Mouse (Mus musculus): ENCODE data around the gene Iars. TPM values are rescaled to one million over a fixed set of nuclear protein-coding genes. Genes with fewer than 3 reads are reported as not detected.
A peak's percentile ranks its signal among the peaks of the same experiment; 100 is the strongest.
"Not testable (repeated sequence)": the region's sequence is repeated elsewhere in the genome, so short reads cannot be mapped to it uniquely, and the experiment has no call there.

The Iars gene
- polyA plus RNA-seq, 1 experiment from 2014 or later: 142 TPM

- H3K9me3 ChIP-seq (ENCODE audit: control insufficient read depth, low read length): no peaks in the 10 kb centered on the region
- no peaks in the 10 kb centered on the region for H3K4me1 ChIP-seq (replicated peaks; ENCODE audit: control insufficient read depth, insufficient read depth, low read length)
- no peak overlapping the region for H3K9ac ChIP-seq (ENCODE audit: low read depth, low read length)
- WGBS: 89% methylated on average over 14 of the region's 14 CpGs
- no peak overlapping the region for H3K4me3 ChIP-seq (ENCODE audit: low read depth, low read length)
- no peak for ATAC-seq (replicated peaks; ENCODE audit: low FRiP score)
- no peak overlapping the region for H3K4me2 ChIP-seq
- DNase-seq (ENCODE audit: low spot score): no peak
- H3K27me3 ChIP-seq (replicated peaks; ENCODE audit: control insufficient read depth, insufficient read depth, low read length): no peaks in the 10 kb centered on the region
- H3K36me3 ChIP-seq (ENCODE audit: control insufficient read depth, insufficient read depth, low read length): no peaks in the 10 kb centered on the region
- no peak overlapping the region for H3K27ac ChIP-seq (ENCODE audit: low read depth, low read length)
These were observed 80.3 kb downstream of the Iars start for GRCm38 (mm10) chr13:49762208-49762607.

- no peak overlapping the region for H3K9ac ChIP-seq (ENCODE audit: low read depth, low read length)
- no peaks in the 10 kb centered on the region for H3K36me3 ChIP-seq (ENCODE audit: control insufficient read depth, insufficient read depth, low read length)
- no peaks in the 10 kb centered on the region for H3K27me3 ChIP-seq (replicated peaks; ENCODE audit: control insufficient read depth, insufficient read depth, low read length)
- DNase-seq (ENCODE audit: low spot score) (no peak), ATAC-seq (replicated peaks; ENCODE audit: low FRiP score) (no peak)
- no peaks in the 10 kb centered on the region for H3K9me3 ChIP-seq (ENCODE audit: control insufficient read depth, low read length)
- 92% methylated on average over 8 of the region's 8 CpGs for WGBS
- peaks cover 15% of the 10 kb centered on the region for H3K4me1 ChIP-seq (replicated peaks; ENCODE audit: control insufficient read depth, insufficient read depth, low read length)
- no peak overlapping the region for H3K27ac ChIP-seq (ENCODE audit: low read depth, low read length)
- no peak overlapping the region for H3K4me3 ChIP-seq (ENCODE audit: low read depth, low read length)
- H3K4me2 ChIP-seq: no peak overlapping the region
These were observed 83.4 kb downstream of the Iars start for GRCm38 (mm10) chr13:49765306-49765705.

- H3K27ac ChIP-seq (ENCODE audit: low read depth, low read length): no peak overlapping the region
- WGBS: 79% methylated on average over 9 of the region's 9 CpGs
These were observed 84.4 kb downstream of the Iars start for GRCm38 (mm10) chr13:49766269-49766668.

GRCm38 (mm10) chr13:49768048-49768447 lies 86.1 kb downstream of the Iars start:
- 8% methylated on average over 2 of the region's 2 CpGs for WGBS
- Histone ChIP-seq H3K4me2 (peak overlapping the region; percentile 35; the same call in 1 of the 2 replicates), H3K27me3 (replicated peaks; ENCODE audit: control insufficient read depth, insufficient read depth, low read length) (no peaks in the 10 kb centered on the region), H3K27ac (ENCODE audit: low read depth, low read length) (no peak overlapping the region), H3K4me1 (replicated peaks; ENCODE audit: control insufficient read depth, insufficient read depth, low read length) (peaks cover 15% of the 10 kb centered on the region), H3K4me3 (ENCODE audit: low read depth, low read length) (no peak overlapping the region), H3K36me3 (ENCODE audit: control insufficient read depth, insufficient read depth, low read length) (no peaks in the 10 kb centered on the region), H3K9ac (ENCODE audit: low read depth, low read length) (no peak overlapping the region), H3K9me3 (ENCODE audit: control insufficient read depth, low read length) (no peaks in the 10 kb centered on the region)
- DNase-seq (ENCODE audit: low spot score) (no peak), ATAC-seq (replicated peaks; ENCODE audit: low FRiP score) (peak; percentile 73)

More at GRCm38 (mm10) chr13:49766269-49766668, 84.4 kb downstream of the Iars start:
- H3K36me3 ChIP-seq (ENCODE audit: control insufficient read depth, insufficient read depth, low read length): no peaks in the 10 kb centered on the region
- H3K9me3 ChIP-seq (ENCODE audit: control insufficient read depth, low read length): no peaks in the 10 kb centered on the region
- DNase-seq (ENCODE audit: low spot score) (no peak), ATAC-seq (replicated peaks; ENCODE audit: low FRiP score) (no peak)
- peaks cover 15% of the 10 kb centered on the region for H3K4me1 ChIP-seq (replicated peaks; ENCODE audit: control insufficient read depth, insufficient read depth, low read length)
- H3K27me3 ChIP-seq (replicated peaks; ENCODE audit: control insufficient read depth, insufficient read depth, low read length): no peaks in the 10 kb centered on the region
- H3K4me3 ChIP-seq (ENCODE audit: low read depth, low read length): no peak overlapping the region
- no peak overlapping the region for H3K9ac ChIP-seq (ENCODE audit: low read depth, low read length)
- H3K4me2 ChIP-seq: no peak overlapping the region

GRCm38 (mm10) chr13:49769111-49769510 lies 87.2 kb downstream of the Iars start:
- Histone ChIP-seq H3K4me1 (replicated peaks; ENCODE audit: control insufficient read depth, insufficient read depth, low read length) (peaks cover 15% of the 10 kb centered on the region), H3K4me2 (no peak overlapping the region), H3K27ac (ENCODE audit: low read depth, low read length) (no peak overlapping the region), H3K9me3 (ENCODE audit: control insufficient read depth, low read length) (no peaks in the 10 kb centered on the region), H3K4me3 (ENCODE audit: low read depth, low read length) (no peak overlapping the region), H3K27me3 (replicated peaks; ENCODE audit: control insufficient read depth, insufficient read depth, low read length) (no peaks in the 10 kb centered on the region), H3K36me3 (ENCODE audit: control insufficient read depth, insufficient read depth, low read length) (no peaks in the 10 kb centered on the region), H3K9ac (ENCODE audit: low read depth, low read length) (no peak overlapping the region)
- WGBS: 76% methylated on average over 16 of the region's 16 CpGs
- no peak for ATAC-seq (replicated peaks; ENCODE audit: low FRiP score)
- no peak for DNase-seq (ENCODE audit: low spot score)

GRCm38 (mm10) chr13:49771536-49771935 lies 89.6 kb downstream of the Iars start:
- not testable (repeated sequence) for H3K4me3 ChIP-seq (ENCODE audit: low read depth, low read length); H3K9ac ChIP-seq (ENCODE audit: low read depth, low read length); H3K36me3 ChIP-seq (ENCODE audit: control insufficient read depth, insufficient read depth, low read length); H3K27me3 ChIP-seq (replicated peaks; ENCODE audit: control insufficient read depth, insufficient read depth, low read length); H3K9me3 ChIP-seq (ENCODE audit: control insufficient read depth, low read length); H3K4me2 ChIP-seq; ATAC-seq (replicated peaks; ENCODE audit: low FRiP score); H3K27ac ChIP-seq (ENCODE audit: low read depth, low read length); DNase-seq (ENCODE audit: low spot score)
- H3K4me1 ChIP-seq (replicated peaks; ENCODE audit: control insufficient read depth, insufficient read depth, low read length): peaks cover 15% of the 10 kb centered on the region

Other genes with a start within 250 kb of the Iars start
- gene Tes3-ps, start 188.8 kb upstream of the Iars start, polyA plus RNA-seq (2014; fragmentation: Nextera tagmentation; extraction: Ambion mirVana): 1.2 and 1.7 TPM in 2 replicates
- gene Ecm2, start 177.3 kb upstream of the Iars start, polyA plus RNA-seq (2014; fragmentation: Nextera tagmentation; extraction: Ambion mirVana): 0.44 and 0.56 TPM in 2 replicates
- 0.27 and 0.45 TPM in 2 replicates for gene Aspn, start 137.7 kb upstream of the Iars start, polyA plus RNA-seq (2014; fragmentation: Nextera tagmentation; extraction: Ambion mirVana)
- 0.74 and 1.1 TPM in 2 replicates for gene Omd, start 99.6 kb upstream of the Iars start, polyA plus RNA-seq (2014; fragmentation: Nextera tagmentation; extraction: Ambion mirVana)
- 1.2 and 2.2 TPM in 2 replicates for gene Ogn, start 74.1 kb upstream of the Iars start, polyA plus RNA-seq (2014; fragmentation: Nextera tagmentation; extraction: Ambion mirVana)
- gene Cenpp, start 29.3 kb upstream of the Iars start, polyA plus RNA-seq (2014; fragmentation: Nextera tagmentation; extraction: Ambion mirVana): 38.5 and 43.4 TPM in 2 replicates
- 22.6 and 23.6 TPM in 2 replicates for gene Nol8, start 29.0 kb upstream of the Iars start, polyA plus RNA-seq (2014; fragmentation: Nextera tagmentation; extraction: Ambion mirVana)
- 0.14 TPM in 1 of 2 replicates, not detected in the other for gene Gm30302, start 116.9 kb downstream of the Iars start, polyA plus RNA-seq (2014; fragmentation: Nextera tagmentation; extraction: Ambion mirVana)